Mouse (Mus musculus) mouse trophoblast stem cell (cell line): ENCODE results near the gene Mxra8.

ENCODE experiments used
- in situ Hi-C, 2 experiments: fragments of 300-500 bp; cut with MseI, MboI; formaldehyde crosslinking; loops; 2 replicates in 1 of 2; 3 replicates in 1 of 2; pipeline ENCODE4 v1.15.1; 2025

Gene Mxra8

DNA sequence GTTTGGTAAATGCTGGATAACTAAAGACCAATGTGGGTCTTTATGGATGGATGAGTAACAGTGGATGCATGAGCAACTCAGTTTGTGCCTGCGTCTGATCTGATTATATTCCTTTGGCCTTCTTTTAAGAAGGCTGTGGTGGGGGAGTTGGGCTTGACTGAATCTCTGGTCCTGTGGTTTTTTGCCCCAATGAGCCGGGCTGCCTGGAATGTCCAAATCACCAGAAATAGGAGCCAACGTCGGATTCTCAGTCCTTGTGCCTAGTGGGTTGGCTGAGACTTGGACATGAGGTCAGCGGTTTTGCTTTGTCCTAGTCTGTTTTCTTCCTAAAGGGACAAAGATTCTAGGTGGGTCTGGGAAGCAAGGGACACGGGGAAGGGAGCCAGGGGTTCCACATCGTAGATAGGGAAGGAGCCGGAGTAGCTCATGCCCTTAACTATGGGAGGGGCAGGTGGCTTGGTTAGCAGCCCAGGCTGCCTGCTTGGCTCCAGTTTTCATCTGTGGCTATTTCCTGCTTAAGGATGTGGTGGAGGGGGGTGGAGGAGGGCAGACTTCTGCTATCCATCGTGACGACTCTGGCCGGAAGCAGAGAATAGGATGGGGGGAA is 2.0 kb upstream of the Mxra8 start:
- in situ Hi-C loops, result no loop called here

- in situ Hi-C loops, result no loop called here
Measured at GRCm38 (mm10) chr4:155838187-155839153, 1.0 kb upstream of the Mxra8 start.

DNA sequence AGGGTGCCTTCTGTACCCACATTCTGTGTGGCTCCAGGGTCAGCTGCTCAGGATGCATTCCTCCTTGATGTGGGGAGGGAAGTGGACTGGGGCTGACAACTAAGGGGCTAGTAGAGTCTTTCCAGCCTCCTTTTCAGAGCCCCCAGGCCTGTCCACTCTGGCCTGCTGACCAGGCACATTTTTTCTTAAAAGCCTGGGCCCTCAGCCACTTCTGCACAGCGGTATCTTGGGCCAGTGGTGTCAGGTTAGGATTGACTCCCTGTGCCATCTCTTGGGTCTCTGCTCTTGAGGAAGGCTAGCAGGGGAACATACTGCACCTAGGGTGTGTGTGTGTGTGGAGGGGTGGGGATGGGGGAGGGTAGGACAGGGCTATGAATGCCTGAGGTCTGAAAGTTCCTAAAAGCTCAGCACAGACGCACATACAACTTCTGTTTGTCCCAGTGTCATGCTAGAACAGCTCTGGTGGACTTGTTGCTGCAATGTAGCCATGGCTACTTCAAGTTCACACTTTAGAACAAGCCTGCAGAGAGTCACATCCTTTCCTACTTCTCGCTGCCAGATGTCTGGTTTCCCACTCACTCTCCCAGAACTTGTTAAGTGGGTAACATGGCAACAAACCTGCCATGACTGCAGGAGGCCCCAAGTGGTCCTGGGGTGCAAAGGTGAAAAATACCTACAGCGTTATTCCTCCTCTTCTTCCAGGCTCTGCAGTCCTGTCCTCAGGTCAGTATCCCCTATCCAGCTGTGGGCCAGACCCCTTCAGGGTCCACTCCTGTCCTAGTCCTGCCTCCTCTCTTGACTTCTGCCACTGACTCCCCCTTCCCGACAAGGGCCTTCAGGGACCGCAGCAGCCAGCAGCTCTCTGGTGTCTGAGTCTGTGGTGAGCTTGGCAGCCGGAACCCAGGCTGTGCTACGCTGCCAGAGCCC is 859 bp downstream of the Mxra8 start:
- in situ Hi-C loops, result no loop called here

DNA sequence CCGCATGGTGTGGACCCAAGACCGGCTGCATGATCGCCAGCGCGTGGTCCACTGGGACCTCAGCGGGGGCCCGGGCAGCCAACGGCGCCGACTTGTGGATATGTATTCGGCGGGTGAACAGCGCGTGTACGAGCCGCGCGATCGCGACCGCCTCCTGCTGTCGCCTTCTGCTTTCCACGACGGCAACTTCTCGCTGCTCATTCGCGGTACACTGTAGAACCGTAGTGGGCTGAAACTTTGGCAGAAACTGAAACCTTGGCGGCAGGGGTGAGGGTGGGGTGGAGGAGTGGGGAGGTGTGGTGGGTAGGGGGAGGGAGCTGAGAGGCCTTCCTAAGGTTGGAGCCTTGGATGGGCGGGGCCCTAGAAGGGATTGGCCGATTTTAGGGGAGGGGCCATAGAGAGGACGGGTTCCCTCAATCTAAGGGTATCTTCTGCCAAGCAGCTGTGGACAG is 1.5 kb downstream of the Mxra8 start:
- in situ Hi-C loops, result no loop called here

DNA sequence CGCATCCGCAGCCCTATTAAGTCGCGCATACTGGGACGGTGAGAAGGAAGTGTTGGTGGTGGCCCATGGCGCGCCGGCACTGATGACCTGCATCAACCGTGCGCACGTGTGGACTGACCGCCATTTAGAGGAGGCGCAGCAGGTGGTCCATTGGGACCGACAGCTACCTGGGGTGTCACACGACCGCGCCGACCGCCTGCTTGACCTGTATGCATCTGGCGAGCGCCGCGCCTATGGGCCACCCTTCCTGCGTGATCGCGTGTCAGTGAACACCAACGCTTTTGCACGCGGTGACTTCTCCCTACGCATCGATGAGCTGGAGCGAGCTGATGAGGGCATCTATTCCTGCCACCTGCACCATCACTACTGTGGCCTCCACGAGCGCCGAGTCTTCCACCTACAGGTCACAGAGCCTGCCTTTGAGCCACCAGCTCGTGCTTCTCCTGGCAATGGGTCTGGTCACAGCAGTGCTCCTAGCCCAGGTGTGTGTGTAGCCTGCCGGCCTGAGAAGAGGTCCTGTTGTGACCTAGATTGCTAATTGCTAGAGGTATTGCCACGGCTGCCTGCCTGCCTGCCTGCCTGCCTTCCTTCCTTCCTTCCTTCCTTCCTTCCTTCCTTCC is 2.3 kb downstream of the Mxra8 start:
- in situ Hi-C loops, result no loop called here

DNA sequence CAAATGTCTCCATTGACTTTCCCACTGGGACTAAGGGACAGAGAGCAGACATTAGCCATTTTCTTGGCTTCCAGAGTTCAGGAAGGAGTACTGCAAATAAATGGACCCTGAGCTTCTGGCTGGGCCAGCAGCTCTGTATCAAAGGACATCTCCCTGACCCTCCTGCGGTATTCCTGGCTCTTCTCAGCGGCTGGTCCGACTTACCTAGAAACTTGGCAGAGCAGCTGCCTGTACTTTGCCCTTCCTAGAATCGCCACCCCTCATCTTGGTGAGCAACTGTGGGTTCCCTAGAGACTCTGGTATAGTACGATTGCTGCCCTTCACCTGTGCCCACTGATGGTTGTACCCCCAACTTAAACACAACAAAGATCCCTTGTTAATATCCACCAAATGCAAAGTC is 3.8 kb downstream of the Mxra8 start:
- in situ Hi-C loops, result no loop called here

- in situ Hi-C loops, result no loop called here
Measured at GRCm38 (mm10) chr4:155846871-155847578, 7.5 kb downstream of the Mxra8 start, which contains the start of gene Dvl1. Gene Dvl1, plus strand, starts transcription at chr4:155847402.

GRCm38 (mm10) chr4:155847591-155848352 is 8.3 kb downstream of the Mxra8 start:
- in situ Hi-C loops, result no loop called here

DNA sequence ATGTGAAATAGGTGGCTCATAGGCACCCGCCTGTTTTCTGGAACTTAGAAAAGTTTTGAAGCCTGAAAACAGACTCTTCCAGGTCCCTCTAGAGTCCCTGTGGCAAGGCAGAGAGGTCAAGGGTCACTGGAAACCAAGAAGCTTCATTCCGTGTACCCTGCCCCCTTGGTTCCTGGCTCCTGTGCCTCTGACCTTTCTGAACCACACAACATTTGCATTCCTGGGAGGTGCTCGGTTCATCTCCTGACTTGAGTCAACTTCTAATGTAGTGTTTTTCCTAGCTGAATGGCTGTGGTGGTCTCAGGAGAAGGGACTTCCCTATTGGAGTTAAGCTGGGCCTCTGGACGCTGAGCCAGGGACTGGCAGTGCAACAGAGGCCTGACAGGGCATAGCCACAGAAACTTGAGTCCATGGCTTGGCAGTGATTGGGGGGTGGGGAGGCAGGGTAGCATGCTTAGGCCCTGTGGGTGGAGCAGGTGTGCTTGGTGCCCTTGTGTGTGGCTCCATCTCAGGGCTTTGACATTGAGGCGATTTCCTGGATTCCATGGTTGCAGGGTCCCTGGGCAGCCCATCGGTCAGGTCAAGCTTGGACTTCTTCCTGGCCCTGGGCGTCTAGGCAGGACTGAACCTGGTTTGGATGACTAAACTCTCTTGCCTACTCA is 9.1 kb downstream of the Mxra8 start:
- in situ Hi-C loops, result no loop called here

GRCm38 (mm10) chr4:155849391-155849790 is 9.9 kb downstream of the Mxra8 start:
- in situ Hi-C loops, result no loop called here

DNA sequence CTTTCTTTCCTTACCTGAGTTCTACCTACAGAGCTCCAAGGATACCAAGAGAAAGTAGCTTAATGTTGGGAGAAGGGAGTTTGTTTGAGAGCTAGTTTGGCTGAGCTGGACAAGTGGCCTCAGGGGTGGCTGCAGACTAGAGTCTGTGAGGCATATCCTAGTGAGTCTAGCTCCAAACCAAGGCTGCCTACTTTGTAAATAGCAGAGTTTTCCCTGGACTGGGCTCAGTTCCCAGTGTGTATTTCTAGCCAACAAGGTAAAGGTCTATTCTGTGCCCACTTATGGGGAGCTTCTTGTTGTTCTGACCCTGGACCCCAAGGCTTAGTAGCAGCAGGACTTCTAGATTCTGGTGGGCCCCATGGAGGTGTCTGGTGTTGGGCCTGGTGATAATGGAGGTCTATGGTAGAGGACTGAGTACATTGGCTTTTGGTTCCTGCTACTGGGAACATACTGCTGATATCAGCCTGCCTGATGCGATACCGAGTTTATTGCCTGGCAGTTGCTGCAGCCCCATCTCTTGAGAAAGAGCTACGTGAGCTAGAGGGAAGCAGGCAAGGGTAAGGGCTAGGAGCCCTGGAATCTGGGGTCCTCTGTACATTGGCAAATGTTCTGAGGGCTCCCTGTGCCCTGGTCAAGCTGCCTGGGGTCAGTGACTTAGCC is 10.4 kb downstream of the Mxra8 start:
- in situ Hi-C loops, result no loop called here

GRCm38 (mm10) chr4:155851368-155851767 is 11.9 kb downstream of the Mxra8 start:
- in situ Hi-C loops, result no loop called here

DNA sequence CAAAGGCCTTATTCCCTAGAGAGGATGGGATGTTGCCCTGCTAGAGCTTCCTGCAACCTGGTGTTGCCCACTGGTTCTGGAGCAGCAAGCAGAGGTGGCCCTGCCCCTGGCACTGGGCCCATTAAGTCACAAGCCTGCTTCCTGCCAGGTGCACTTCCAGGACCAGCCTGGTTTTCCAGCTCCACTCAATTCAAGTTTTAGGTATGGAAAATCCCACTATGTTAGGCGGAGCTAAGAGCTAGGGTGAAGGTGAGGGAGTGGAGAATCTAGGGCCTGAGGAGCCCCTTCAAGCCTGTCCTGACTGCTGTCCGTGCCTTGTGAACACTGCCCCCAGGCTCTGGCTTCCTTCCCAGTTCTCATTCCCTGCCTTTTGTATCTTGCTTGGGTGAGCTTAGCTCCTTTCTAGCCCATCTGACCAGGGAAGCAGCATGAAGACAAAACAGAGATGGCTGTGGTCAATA is 12.5 kb downstream of the Mxra8 start:
- in situ Hi-C loops, result no loop called here

- in situ Hi-C loops, result no loop called here
Measured at GRCm38 (mm10) chr4:155853421-155853820, 13.9 kb downstream of the Mxra8 start.

DNA sequence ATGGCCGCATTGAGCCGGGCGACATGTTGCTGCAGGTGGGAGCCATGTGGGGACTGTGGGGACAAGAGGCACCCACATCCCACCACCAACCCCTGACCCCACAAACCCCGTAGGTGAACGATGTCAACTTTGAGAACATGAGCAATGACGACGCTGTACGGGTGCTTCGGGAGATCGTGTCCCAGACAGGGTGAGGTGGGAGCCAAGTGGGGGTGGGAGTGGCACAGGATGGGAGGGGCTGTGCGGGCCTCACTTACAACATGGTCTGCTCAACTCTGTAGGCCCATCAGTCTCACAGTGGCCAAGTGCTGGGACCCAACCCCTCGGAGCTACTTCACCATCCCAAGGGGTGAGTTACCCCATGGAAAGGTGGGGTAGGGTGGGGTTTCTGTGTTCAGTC is 15.5 kb downstream of the Mxra8 start:
- in situ Hi-C loops, result no loop called here

- in situ Hi-C loops, result no loop called here
Measured at GRCm38 (mm10) chr4:155856071-155856470, 16.6 kb downstream of the Mxra8 start.

DNA sequence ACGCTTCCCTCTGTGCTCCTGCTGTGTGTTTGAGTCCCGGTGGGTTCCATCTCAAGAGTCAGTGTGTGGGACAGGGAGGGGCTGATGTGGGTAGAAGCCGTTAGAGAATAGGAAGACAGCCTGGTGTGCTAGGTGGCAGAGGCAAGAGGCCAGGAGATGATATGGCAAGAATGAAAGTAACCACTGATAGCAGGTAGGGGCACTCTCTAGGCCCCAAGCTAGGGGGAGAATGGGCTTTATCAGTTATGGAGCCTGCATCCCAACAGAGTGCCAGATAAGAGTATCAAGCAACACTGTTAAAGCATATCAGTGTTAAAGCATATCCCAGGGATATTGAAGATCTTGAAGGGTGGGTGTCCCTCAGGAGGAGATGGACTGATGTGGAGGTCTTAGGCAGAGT is 17.4 kb downstream of the Mxra8 start:
- in situ Hi-C loops, result no loop called here

DNA sequence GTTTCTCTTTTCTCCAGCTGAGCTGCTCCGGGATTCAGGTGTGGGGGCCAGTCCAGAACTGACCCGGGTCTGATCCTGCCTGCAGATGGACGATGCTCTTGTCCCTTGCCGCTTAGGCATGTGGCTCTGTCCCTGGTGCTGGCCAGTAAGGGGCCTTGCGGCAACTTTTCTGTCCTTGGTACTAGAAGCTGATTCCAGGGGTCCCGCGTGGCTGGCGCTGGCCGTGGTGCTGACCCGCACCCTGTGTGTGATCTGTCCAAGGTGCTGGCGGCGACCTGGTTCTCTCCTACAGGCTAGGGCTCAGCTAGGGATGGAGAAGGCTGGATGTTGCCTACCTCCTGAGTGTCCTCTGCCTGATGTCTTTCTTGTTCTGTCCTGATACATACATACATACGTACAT is 19.8 kb downstream of the Mxra8 start:
- in situ Hi-C loops, result no loop called here

DNA sequence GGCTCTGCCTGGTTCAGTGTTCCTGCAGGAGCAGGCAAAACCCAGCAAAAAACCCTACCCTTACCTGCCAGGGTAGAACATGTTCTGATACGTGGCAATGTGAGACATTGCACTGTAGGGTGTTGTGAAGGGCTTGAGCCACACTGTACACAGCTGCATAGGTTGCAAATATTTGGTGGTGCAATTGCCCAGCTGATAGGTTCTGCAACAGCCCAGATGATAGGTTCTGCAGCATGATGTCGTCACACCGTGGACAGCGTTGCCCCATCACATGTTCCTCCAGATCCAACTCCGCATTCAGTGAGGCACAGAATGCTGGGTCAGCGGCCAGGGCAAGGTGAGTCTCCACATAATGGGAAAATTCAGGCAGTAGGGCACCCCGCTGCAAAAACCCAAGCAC is 22.3 kb downstream of the Mxra8 start:
- in situ Hi-C loops, result no loop called here
